Mouse (Mus musculus): ENCODE measurements around the gene Myo1d.

Gene Myo1d

DNA sequence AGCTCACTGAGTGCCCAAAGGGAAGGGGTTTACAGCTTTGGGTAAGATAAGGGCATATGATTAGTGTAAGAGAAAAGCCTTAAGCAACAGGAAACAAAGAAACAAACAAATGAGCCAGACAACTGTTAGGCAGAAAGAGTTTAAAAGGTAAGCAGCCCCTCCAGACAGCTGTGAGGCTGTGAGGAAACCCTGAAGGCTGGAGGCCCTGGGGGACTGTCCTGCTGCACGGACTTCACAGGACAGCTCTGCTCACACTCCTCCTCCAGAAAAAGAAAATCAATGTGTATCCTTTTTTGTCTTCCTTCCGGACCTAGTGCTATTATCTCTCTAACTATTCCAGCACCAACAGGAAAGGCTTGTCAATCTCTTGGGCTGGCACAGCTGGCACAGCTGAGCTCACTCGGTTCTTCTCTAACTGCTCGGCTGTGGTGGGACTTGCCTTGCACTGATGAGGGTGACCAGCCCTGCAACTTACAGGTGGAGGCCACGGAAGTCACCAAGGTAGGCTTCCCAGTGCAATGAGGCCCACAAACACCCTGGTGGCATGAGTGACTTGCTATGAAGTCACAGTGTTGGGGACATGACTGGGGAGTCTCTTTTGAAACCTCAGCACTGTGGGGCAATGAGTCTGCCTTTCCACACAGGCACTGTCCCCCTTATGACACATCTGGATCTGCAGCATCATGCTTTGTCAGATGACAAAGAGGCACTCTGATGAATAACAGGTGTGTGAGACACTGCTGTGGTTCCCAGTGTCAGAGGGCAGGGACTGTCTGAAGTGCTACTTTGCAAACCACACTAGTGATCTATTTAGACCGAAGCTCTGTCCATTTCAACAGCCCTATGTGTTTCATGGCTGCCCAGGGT is 275.1 kb downstream of the Myo1d start:
- peak; percentile 61 for DNase-seq (ENCODE audit: low read depth)

DNA sequence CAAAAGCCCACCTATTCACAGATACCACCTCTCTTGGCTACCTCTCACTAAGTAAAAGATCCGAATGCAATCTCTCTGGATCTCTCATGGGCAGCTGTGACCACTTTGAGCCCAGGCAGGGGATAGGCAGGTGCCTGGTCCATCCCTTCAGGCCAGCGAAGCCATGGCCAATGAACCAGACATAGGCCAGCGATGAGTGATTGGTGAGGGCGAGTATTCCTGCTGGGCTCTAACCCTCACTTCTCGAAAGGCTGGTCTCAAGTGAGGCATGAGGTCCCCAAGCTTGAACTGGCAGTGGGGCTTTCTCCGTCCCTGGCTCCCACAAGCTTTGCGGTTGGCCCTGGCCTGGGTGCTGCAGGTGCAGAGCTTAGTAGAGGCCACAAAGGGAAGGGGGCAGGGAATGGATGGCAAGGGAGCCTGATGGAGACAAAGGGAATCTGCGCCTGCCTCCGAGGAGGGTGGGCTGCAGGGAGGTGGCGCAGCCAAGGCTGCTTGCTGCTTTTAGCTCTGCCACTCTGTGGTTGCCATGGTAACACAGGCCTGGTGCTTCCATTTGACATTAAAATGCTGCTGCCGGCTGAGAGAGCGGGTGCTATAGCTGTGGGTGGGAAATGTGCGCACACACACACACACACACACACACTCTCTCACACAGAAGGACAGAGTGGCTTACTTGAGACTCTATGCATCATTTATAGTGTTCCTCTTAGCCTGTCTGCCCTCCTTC is 275.9 kb downstream of the Myo1d start:
- DNase-seq (ENCODE audit: low read depth): peak; percentile 76

DNA sequence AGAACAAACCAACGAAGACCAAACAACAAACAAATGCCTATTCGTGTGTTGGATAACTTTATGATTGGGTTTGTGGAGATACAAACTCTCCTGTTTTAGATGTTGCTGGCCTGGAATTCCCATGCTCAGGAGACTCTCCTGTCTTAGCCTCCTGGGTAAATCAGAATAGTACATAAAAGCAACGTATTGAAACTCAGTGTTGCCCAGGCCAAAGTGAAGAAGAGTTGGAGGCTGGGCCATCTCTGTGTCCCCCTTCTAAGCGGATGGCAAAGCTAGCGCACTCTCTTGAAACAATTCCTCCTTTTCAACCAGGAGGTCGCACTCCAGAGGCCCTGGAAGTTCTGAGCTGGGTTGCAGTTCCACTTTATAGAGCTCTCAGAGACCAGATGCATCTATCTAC is 276.5 kb downstream of the Myo1d start:
- no peak for DNase-seq (ENCODE audit: low read depth)

DNA sequence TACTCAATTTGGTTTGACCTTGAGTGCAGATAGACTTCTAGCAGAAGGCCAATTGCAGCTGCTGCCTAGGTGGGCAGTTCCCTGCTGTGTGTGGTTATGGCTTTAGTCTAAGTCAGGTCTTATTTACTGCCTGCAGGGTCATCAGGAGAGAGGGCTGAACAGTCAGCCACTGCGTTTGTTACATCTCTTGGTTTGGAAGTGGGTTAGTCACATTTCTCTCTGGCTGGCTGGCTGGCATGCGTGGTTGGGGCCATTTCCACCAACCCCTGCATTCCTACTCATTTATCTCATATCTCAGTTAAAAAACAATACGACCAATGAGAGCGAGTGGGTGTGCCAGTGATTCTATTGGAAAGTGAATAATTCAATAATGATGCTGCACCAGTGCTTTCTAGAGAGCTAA is 280.3 kb downstream of the Myo1d start:
- DNase-seq (ENCODE audit: low read depth): no peak

DNA sequence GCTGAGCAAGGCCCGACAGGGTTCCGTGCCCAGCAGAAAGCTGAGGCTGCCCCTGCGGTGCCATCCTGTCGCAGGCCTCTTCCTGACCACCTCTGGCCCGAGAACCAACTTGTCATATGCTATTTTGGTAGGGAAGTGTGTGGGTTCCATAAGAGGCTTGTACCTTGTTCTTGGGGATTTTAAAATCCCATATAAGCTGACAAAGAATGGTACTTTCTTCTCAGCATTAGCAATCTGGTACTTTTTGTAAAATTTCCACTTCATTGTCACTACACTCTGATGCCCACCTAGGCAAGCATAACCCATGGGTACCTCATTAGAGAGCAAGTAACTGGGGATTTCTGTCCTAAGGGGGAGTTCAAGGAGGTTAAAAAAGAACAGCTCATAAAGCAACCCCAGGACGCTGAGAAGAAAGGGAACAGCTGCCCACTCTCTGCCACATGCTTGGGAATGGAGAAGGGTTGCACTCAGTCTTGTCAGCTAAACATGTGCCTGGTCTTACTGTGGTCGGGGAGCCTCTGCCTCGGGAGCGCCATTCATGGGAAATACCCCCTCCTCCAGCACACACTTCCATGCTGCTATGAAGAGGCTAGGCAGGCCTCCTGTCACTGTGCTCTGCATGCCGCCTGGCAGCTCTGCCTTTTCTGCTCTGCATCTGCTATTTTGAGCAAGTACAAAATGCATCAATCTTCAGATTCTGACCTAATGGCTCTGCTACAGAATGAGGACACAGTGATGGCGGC is 281.3 kb downstream of the Myo1d start:
- DNase-seq (ENCODE audit: low read depth): no peak

DNA sequence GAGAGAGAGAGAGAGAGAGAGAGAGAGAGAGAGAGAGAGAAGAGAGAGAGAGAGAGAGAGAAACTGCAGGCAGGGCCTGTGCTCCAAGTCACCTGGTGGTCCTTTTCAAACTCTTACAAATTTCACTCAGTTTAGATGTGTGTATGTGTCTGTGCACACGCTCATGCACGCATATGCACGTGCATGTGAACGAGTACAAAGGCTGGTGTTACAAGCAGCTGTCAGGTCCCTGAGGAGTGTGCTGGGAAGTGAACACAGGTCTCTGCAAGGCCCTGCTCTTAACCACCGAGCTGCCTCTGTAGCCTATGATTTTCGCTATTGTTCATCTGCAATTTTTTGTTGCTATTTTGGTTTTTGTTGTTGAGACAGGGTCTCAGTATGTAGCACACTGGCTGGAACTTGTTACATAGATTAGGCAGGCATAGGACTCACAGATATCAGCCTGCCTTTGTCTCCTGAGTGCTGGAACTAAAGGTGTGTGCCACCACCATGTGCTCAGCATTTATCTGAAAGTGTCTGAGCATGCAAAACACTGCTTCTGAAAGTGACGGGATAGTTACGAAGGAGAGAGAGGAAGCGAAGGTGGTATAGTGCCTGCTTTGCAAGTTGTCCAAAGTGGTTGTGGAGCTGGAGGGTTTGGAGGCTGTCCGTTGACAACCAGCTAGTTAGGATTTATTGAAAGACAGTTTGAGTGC is 282.5 kb downstream of the Myo1d start:
- DNase-seq (ENCODE audit: low read depth): no peak

DNA sequence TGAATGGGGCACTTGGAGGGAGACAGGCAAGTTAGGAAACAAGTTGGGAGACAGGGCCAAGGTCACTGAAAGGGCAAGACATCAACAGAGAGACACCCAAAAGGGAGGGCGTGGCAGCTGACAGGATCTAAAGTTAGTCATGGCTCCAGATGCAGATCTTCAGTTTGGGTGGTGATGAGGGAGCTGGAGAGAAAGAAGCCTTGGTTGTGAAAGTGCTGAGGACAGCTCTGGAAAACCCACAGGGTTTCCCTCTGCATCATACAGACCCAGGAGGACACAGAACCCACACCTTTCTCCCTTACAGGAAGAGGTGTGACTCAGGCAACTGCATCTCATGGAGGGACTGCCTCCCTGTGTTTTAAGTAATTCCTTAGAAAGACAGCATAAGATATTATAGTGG is 283.2 kb downstream of the Myo1d start:
- DNase-seq (ENCODE audit: low read depth): peak; percentile 44

DNA sequence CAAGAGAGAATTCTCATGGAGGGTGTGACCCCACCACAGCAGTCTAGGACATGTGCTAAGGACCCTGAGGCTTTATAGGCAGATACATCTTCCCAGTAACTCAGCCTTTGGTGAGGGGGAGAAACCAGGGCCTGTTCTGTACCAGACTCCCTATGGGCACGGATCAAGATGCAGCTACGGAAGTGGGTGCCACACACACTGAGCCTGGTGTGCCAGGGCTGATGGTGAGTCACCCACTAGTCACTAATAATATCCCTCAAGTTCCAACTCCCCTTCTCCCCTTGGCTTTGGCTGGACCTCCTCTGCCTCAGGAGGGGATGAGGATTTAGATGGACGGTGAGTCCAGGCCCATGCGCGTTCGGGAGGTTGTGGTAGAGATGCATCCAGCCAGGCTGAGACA is 283.9 kb downstream of the Myo1d start:
- DNase-seq (ENCODE audit: low read depth): no peak

DNA sequence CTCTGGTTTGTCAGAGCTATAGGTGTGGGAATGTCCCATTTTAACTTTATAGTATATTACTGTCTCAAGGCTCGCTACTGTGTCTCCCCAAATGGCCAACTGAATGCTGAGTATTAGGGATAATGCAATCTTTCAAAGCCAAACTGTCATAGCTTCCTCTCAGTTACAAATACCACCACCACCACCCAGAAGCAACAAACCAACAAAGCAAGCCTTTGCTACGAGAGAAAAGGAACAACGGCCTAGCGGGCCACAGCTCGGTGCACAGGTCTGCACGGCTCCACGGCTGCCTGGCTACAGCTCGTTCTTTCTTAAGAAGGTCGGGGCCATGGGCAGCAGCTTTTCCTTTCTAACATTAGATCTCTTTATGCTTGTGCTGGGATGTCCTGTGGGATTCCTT is 285.0 kb downstream of the Myo1d start:
- DNase-seq (ENCODE audit: low read depth): no peak

DNA sequence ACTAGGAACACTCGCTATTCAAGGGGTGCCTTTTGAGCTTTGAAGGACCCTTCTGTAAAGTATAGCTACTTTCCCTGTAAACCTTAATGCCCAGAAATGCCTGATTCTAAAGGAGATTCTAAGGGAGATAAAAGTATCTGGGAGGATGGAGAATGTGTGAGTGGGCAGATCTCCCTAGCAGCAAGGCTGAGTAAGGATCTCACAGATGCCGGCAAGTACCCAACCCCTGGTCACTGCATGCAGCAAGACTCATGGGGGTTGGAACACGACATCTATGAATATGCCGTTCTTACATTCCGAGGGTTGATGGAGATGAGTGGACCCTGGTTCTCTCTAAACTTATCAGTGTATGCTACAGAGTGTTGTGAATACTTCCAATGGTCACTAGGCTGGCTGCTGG is 286.6 kb downstream of the Myo1d start:
- DNase-seq (ENCODE audit: low read depth): no peak

DNA sequence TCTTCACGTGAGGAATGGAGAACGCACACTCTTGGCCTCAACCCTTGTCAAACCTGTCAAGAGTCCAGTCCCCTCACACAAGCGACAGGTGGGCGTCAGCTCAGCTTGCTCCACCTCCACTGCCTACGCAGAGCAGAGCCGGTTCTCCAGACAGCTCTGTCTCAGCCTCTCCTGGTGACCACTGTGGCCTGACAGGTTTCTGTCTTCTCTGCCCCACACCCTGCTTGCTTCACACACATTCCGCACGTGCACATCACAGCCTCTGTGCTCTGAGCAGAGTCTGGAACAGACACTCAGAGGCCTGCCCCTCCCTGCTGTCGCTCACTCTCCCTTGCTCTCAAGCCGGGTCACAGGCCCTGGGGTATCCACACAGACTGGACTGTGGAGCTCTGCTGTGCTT is 289.0 kb downstream of the Myo1d start:
- no peak for DNase-seq (ENCODE audit: low read depth)

DNA sequence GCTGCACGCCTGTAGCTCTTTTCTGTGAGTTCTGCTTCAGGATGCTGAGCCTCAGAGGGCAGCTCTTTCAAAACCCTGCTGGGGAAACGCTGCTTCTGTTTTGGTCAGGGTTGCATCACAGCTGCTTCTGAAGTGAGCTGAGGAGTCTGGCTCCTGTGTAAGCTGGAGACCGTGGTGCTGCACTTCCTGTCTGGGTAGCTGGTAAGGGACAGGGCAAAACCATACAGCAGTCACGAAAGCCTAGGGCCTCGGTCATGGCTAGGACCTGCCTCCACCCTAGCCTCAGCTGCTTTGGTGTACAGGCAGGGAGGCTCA is 290.0 kb downstream of the Myo1d start:
- peak; percentile 66 for DNase-seq (ENCODE audit: low read depth)

DNA sequence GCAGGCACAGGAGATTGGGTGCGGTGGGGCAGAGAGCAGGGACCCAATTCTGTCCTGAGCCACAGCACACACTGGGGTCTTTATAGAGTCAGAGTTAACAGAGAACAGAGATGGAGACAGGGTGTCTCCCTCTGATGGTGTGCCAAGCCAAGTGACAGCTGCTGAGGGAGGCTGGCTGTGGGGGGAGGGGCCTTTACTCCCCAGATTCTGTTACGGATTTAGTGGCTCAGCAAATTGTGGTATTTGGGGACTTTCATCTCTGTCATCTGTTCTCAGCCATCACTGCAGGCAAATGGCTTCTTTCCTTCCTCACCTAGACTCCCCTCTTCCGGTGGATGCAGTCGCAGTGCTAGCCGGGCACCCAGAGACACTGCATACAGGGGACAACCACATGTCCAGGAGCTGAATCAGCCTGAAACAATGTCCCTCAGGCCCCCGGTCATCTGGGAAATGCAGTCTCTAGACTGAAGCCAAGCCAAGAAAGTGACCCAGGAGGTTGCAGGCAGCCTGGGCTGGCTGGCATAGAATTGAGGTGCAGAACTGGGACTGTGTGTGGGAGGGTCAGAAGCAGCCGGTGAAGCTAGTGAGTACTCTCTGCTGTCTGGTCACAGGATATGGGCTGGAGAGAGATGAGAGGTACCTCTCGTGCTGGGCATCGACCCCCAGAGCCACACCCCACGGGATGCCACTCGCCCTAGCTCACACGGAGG is 290.5 kb downstream of the Myo1d start:
- DNase-seq (ENCODE audit: low read depth): peak; percentile 67

DNA sequence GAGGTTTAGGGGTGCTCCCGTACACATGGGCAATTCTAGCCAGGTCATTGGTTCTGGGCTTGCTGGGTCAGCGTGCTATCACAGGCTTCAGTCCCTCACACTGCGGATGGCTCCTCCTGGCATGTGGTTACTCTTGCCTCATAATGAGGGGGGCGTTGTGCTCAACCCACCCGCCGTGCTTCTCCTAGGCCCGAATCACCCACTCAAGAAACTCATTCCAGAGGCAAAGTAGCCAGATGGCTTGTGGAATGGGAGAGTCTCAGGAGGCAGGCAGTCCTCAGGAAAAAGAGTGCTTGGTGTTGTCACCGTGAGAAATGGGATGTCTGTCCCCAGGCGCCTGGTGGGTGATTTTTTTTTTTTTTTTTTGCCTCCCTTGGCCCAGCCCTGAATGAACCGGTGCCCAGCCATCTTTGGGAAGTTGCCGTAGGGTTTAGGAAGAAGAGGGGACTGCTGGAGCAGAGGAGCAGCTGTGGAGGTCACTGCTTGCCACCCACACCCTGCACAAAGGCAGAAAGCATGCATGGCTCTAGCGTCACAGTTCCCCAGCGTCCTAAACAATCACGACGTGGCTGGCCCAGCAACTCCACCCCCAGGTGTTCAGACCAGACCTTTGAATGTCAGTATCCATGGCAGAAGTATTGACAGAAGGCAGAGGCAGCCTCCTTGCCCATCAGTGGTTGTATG is 291.8 kb downstream of the Myo1d start:
- DNase-seq (ENCODE audit: low read depth): no peak

DNA sequence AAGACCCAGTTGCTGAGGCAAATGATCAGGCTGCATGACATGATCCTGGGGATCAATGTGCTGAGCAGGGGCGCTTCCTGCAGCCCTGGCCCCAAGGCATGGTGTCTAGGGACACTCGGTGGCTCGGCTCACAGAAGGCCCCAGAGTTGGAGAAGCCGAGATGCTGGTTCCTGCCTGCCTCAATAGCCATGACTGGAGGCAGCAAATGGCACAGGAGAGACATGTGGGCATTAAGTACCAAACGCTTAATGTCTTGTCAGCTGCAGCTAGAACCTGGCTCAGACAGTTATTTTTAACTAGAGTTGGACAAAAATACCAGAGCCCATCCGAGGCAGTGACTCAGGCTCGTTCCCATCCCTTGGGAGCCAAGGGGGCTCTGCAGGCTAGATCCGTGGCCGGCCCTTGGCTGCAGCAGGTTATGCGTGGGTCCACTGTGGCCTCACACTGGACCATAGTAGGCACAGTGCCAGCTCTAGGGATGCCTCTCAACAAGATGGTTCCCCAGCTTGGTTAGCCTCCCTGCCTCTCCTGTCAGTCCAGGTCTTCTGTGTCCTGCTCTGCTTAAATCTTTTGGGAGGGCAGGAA is 294.1 kb downstream of the Myo1d start:
- DNase-seq (ENCODE audit: low read depth): no peak

DNA sequence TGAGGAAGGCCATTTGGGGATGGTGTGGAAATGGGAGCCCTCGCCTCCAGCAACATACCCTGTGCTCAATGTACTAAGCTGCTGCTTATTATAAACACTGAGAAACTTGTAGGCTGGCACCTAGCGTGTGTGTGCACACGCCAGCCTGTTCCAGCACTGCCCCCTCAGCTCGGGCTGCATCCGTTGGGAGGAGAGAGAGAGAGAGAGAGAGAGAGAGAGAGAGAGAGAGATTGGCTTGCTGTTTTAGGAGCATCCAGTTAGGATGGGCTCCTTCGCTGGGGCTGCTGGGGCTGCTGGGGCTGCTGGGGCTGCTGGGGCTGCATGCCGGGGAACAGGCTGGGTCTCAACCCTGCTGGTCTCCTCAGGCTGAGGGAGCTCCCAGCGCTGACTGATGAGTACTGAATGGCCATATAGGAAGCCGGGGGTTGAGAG is 294.7 kb downstream of the Myo1d start:
- DNase-seq (ENCODE audit: low read depth): no peak

DNA sequence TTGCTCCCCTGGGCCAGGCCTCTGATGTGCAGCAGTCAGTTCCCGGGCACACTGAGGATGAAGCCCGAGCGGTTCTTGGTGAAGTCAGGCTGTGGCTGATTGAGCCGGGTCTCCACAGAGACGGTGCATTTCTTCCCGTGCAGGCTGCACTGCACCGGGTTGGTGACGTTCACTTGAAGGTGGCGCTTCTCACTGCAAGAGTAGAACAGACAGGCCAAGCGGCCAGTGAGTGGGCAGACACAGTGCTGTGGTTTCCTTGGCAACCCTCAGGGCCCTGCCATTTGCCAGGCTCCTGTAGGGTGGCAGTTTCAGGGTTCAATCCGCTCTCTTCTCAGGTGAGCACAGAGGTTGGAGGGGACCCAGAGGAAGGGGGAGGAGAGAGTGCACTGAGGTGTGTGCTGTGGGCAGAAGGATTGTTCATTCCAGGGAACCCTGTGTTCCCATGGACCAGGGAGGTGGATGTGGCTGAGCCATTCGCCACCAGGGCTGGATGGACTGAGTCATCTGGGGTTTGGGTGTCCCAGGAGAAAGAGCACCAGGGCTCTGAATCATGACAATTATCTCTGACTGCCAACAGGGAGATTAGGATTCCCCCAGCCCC is 295.5 kb downstream of the Myo1d start:
- DNase-seq (ENCODE audit: low read depth): no peak

DNA sequence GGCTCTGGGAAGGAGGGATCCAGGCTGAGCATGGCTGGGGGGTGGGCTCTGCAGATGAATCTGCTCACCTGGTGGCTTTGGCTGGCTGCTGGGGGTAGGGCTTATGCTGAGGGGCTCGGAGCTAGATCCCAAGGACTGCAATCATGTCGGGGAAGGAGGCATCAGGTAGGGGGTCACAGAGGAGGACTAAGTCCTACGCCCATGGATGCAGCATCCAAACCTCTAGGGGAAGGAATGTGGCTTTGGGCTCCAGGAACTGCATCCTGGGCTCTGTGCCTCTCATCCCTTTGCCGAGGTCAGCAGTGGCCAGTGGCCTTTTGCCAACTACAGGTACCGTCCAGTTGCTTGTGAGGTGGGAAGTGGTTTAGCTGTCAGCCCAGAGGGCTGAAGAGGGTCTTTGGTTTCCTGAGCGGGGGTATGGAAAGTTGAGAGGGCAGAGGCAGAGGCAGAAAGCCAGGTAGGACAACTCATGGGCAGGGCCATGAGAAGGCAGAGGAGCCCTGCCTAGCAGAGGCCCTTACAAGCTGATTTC is 296.2 kb downstream of the Myo1d start:
- no peak for DNase-seq (ENCODE audit: low read depth)

DNA sequence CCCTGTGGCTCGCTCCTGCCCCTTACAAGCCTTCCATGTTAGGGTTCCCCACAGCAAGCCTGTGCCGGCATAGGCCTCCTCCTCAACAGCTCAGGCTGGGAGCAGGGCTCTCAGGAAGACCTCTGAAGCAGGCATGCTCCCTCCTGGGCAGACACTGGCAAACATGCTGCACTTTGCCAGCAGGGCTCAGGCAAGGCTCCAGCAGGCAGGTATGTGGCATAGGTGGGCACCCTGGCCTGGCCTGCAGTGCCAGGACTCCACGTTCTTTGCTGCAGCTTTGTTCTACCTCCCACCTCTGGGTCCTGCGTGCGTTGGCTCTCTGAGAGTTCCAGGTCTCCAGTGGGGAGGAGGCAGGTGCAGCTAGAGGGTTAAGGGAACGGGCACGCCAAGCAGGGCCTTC is 296.9 kb downstream of the Myo1d start:
- DNase-seq (ENCODE audit: low read depth): no peak

DNA sequence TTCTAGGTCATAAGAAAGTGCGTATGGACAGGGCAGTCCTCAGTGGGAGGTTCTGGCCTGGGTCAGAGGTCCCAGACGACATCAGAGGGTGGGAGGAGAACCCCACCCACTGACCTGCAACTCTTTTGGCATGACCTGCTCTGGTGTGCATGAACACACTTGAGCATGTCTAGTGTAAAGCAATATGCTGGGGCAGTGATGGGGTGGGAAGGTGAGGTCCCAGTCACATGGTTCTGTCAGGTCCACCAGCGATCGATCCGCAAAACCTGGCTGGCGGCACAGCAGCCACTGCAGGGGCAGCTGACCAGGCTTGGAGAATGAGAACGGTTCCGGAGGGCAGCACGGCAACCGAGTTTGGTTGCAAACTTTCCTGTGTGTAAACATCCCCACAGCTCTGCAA is 297.5 kb downstream of the Myo1d start:
- no peak for DNase-seq (ENCODE audit: low read depth)
